Mouse (Mus musculus): Measurements from ENCODE around the gene Sox11.

Gene Sox11

GRCm38 (mm10) chr12:27341871-27342690, at the start of gene Sox11:
Gene Sox11, minus strand, starts transcription at chr12:27342574.
- in situ Hi-C loops (cut with MboI, MseI): no loop called here

DNA sequence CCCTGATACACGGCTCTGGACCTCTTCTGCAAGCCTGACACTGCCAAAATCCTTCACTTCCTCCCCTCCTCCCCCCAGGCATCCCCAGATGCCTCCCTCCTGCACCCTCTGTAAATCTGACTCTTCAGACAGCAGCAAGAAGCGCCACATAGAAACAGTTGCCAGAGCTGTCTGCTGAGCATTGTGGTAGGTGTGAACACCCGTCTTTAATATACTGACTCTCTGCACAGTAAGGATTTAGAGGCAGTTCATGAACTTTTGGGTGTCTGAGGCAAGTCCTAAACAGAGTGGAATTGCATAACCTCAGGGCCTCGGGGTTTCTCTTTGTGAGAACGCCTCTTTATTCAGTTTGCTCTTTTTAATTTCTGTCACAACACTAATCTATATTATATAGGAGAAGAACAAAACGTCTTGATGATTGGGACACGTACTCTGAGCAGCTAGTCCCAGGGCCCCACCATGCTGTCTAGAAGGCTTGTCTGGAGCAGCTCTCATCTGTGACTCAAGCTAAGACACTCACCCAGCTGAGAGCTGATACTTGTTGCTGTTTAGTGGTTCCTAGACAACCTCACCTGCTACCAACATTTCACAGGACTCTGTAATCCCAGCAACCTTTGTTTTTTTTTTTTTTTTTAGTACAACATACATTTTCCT, 49.4 kb upstream of the Sox11 start:
- in situ Hi-C loops (cut with MboI, MseI): no loop called here

DNA sequence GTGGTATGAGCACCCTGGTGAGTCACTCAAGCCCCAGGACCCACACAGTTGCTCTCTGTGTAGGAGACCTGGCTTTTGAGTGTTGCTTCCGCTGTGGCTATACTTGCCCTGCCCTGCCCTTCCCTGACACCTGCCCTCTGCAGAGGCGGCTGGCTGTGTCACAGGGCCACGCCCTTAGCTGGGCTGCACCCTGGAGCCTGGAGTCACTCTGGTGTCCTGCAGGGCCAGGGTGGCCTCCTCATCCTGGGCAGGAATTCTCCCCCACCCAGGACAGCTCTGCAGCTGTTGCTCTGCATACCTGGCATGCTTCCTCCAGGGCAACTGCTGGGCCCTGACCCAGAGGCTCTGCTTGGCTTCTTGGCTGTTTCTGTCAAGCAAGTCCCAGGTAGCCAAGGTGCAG, 48.1 kb upstream of the Sox11 start:
- in situ Hi-C loops (cut with MboI, MseI): no loop called here

- in situ Hi-C loops (cut with MboI, MseI): no loop called here
Measured at GRCm38 (mm10) chr12:27389429-27389828, 47.1 kb upstream of the Sox11 start.

DNA sequence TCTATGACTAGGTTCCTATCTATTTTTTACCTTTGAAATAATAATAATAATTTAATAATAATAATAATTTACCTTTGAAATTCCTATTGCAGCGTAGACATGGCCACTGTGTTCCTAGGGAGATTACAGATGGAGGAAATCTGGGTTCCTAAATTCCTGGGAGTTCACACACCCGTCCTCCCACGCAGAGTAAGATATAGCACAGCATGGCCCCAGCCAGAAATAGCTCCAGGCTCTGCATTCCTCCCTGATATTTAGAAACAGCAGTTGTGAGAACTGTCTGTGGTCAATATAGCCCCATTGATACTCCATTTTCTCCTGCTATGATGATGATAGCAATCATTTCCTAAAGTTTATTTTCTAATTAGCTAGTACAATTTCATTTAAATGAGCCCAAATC, 30.1 kb upstream of the Sox11 start:
- in situ Hi-C loops (cut with MboI, MseI): no loop called here

DNA sequence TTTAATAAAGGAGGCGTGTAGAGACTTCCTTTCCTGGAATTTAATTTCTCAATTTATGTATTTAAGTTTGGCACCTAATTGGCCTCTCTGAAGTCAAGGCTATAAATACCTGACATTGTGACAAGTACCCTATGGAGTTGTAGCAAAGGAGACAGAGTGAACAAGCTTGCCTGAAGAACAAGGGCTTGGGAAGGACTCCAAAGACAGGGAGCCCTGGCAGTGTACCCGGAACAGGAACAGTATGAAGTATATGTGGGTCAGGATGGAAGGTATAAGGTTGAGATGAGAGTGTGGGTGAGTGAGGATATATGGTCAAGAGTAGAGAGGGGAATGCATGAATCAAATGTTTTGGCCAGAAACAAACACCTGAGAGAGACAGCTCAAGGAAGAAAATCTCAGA, 28.4 kb upstream of the Sox11 start:
- in situ Hi-C loops (cut with MboI, MseI): no loop called here

GRCm38 (mm10) chr12:27367476-27367875, 25.1 kb upstream of the Sox11 start:
- in situ Hi-C loops (cut with MboI, MseI): no loop called here

- in situ Hi-C loops (cut with MboI, MseI): no loop called here
Measured at GRCm38 (mm10) chr12:27363840-27364640, 21.7 kb upstream of the Sox11 start.

- in situ Hi-C loops (cut with MboI, MseI): no loop called here
Measured at GRCm38 (mm10) chr12:27357076-27357637, 14.8 kb upstream of the Sox11 start.

- in situ Hi-C loops (cut with MboI, MseI): no loop called here
Measured at GRCm38 (mm10) chr12:27356571-27356970, 14.2 kb upstream of the Sox11 start.

DNA sequence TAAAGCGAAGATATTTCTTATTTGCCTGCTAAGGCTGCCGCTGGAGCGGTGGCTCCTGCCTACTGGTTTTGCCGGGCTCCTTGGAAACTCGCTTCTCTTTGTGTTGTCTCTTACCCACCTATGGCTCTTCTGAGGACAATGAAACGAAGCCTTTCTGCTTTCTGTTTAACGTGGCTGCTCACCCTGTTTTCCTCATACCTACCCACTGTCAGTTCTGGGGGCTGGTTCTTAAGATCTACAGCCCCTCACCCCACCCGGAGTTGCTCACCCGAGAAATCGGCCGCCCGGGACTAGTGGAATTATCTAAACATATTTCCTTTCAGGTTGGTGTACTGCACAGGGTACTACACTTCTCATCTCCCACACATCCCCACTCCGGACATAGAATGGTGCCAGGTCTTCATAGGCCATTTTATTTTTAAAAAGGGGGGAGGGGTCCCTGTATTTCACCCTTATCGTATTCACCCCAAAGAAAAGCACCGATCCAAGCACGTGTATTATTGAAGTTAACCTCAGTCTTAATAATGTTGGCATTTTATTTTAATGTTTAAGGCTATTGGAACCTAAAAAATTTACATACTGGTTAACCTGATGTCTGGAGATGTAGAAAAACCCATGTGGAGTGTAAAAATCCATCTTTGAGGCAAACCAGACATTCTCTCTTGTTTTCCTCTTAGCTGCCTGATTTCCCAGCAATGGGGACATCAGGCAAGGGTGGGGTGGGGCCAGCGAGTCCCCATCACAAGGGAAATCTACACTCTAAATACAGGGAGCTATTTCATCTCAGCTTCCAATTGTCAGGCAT, 1.4 kb upstream of the Sox11 start:
- in situ Hi-C loops (cut with MboI, MseI): no loop called here

DNA sequence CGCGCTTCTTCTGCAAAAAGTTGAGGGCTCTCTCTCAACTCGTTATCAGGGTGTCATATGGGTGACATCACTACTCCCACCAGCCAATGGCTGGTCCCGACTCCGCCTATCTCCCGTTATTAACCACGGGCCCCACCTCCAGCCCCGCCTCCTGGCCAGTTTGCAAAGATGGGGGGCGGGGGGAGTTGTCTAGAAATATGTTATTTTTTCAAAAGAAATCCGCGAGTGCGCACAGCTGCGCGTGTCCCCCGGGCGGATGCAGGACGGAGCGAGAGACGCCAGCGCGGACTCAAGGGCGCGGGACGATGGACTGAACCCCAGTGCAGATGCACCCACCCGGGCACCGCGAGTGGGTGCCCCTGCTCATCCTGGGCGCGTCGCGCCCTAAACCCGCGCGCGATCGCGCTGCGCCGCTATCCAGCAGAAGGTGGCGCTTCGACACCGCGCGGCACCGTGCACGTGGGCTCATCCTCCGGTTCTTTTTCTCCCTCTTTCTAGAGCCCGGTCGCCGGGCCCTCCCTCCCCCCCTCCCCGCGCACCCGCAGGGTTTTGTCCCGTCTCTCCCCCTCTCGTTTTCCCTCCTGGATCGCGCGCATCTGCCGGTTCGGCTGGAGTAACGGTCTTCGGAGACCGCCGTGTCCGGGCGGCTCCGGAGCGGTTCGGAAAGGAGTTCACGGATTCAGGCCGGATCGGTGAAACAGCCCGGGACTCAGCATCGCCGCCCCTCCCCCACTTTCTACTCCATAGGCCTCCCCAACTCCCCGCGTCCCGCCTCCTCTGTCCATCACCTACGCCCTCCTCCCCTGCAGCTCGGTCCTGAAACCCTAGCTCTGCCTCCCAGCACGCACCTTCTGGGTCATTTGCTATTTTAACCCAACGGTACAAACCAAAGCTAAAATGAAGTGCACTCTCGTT, 574 bp upstream of the Sox11 start:
- in situ Hi-C loops (cut with MboI, MseI): no loop called here

- in situ Hi-C loops (cut with MboI, MseI): no loop called here
Measured at GRCm38 (mm10) chr12:27341130-27341870, 1.1 kb downstream of the Sox11 start.

DNA sequence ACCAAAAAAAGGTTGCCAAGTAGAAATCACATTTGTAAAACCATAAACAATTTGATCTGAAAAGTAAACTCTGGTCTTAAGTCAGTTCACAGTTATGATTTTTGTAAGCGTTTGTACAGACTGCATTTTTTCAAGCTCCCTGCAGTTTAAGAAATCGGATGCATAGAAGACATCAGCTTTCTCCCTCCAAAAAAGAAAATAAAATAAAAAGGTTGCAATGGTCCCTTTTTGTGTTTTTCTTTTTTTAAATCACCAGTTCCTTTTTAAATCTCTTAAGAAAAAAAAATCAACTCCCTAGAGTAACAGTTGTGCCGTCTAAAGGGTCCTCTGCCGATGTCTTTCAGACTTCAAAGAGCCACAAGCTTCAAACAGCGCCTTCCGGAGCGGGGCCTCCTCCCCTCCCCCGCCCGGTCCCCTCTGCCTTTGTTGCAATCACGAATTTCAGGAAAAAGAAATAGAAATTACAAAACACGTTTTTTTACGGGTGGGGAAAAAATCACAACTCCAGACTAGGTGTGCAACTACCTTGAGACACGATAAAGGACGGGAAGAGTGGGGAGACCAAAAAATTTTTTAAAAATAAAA, 1.8 kb downstream of the Sox11 start:
- in situ Hi-C loops (cut with MboI, MseI): no loop called here

DNA sequence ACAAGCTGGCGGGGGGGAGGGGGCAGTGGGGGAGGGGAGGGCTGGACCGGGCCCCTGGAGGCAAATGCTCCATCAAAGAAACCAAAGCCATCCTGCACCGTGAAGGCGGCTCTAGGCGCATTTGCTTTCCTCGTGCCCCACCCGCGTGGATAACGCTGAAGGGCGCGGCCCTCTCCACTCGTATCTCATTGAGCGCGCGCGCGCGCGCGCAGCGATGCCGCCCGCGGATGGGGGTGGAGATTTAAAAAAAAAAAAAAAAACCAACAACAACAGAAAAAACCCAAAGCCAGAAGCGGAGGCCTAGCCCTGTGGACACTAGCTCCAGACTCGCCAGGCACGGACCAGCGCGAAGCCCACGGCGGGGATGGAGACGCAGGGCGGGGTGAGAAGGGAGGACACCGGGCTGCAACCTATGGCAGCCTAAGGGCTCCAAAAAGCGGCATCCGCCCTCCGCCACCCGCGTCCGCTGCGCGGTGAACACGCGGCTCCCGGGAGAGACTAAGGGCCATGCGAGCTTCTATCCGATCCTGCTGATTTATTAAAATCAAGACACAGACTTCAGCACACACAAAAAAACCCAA, 3.1 kb downstream of the Sox11 start:
- in situ Hi-C loops (cut with MboI, MseI): no loop called here

GRCm38 (mm10) chr12:27338721-27339170, 3.6 kb downstream of the Sox11 start:
- in situ Hi-C loops (cut with MboI, MseI): no loop called here

DNA sequence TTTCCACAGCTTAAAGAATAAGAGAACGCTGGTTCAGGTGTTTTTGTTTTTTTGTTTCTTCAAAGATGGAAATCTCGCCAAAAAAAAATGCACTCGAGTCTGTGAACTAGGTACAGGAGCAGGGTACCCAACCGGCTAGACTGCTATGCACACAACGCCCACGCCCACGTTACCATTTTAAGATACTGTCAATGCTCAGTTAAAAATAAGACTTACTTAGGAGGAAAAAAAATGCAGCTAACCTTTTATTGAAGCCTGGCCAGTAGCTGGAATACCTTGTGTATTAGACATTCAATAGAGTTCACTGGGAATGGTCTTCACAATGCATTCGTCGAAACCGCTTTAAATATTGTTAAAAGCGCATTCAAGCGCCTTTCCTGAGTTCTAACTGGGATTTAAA, 4.3 kb downstream of the Sox11 start:
- in situ Hi-C loops (cut with MboI, MseI): no loop called here

DNA sequence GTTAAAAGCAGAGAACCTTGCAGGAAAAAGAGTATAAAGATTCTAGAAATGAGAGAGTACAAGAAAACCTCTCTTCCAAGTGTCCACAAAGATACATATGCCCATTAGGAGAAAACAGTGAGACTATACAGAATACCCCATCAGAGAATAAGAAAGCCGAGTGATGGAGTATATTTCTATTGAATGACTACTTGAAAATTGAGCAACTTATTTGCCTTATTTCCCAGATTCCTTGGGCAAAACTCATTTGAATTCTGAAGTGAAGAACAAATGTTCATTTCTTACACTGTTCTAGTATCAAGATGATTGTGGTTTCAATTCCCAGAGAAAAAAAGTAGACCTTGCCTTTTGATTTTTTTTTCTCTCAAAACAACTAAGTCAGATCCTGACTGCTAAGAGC, 4.9 kb downstream of the Sox11 start:
- in situ Hi-C loops (cut with MboI, MseI): no loop called here

DNA sequence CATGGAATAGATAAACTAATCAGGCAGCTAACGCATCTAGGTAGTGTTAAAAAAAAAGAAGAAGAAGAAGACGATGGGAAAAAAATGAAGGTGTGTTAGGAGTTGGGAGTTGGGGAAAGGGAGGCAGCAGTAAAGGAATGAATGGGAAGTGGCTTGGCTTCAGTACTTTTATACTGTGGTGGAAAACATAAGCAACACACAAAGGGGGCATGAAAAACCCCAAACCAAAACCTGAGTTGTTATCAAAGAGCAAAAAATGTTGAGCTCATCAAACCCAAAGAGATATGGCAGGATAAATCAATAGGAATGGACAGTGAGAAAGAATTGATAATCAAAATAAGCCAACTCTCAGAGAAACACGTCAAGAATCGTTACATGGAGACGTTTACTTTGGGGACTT, 5.6 kb downstream of the Sox11 start:
- in situ Hi-C loops (cut with MboI, MseI): no loop called here
